Mouse (Mus musculus) retina, adult 2 months (tissue): ENCODE results near the gene Ubac2.
A peak's percentile ranks its signal among the peaks of the same experiment; 100 is the strongest.
"Not testable (repeated sequence)": the region's sequence is repeated elsewhere in the genome, so short reads cannot be mapped to it uniquely, and the experiment has no call there.

Experiments used
- DNase-seq: peaks from one replicate; pipeline ENCODE4 v3.0.0-alpha.2; 2012; ENCODE audit warnings: low read depth, low spot score

Gene Ubac2

GRCm38 (mm10) chr14:122041413-122041825, 163.0 kb downstream of the Ubac2 start:
- no peak for DNase-seq

- no peak for DNase-seq
Measured at GRCm38 (mm10) chr14:122042142-122042694, 163.8 kb downstream of the Ubac2 start.

- no peak for DNase-seq
Measured at GRCm38 (mm10) chr14:122047784-122048183, 169.4 kb downstream of the Ubac2 start.

- DNase-seq, result no peak
Measured at GRCm38 (mm10) chr14:122048816-122049215, 170.4 kb downstream of the Ubac2 start.

- no peak for DNase-seq
Measured at GRCm38 (mm10) chr14:122052896-122053635, 174.6 kb downstream of the Ubac2 start.

- DNase-seq, result no peak
Measured at GRCm38 (mm10) chr14:122056871-122057270, 178.5 kb downstream of the Ubac2 start.

- no peak for DNase-seq
Measured at GRCm38 (mm10) chr14:122057941-122058346, 179.5 kb downstream of the Ubac2 start.

GRCm38 (mm10) chr14:122060642-122061041, 182.2 kb downstream of the Ubac2 start:
- peak; percentile 41 for DNase-seq

GRCm38 (mm10) chr14:122061376-122061775, 183.0 kb downstream of the Ubac2 start:
- DNase-seq, result no peak

GRCm38 (mm10) chr14:122062411-122063090, 184.1 kb downstream of the Ubac2 start:
- no peak for DNase-seq

- no peak for DNase-seq
Measured at GRCm38 (mm10) chr14:122063599-122063998, 185.2 kb downstream of the Ubac2 start.

GRCm38 (mm10) chr14:122064519-122064918, 186.1 kb downstream of the Ubac2 start:
- DNase-seq, result peak; percentile 26

GRCm38 (mm10) chr14:122066243-122066642, 187.8 kb downstream of the Ubac2 start:
- no peak for DNase-seq

GRCm38 (mm10) chr14:122068036-122068435, 189.6 kb downstream of the Ubac2 start:
- not testable (repeated sequence) for DNase-seq

- DNase-seq, result no peak
Measured at GRCm38 (mm10) chr14:122068801-122069695, 190.6 kb downstream of the Ubac2 start.

- DNase-seq, result no peak
Measured at GRCm38 (mm10) chr14:122069948-122070347, 191.5 kb downstream of the Ubac2 start.
